Mouse (Mus musculus): ENCODE data around the gene Tmem91. TPM values are rescaled to one million over a fixed set of nuclear protein-coding genes. Genes with fewer than 3 reads are reported as not detected.

Gene Tmem91
- polyA plus RNA-seq, 1 experiment from 2014 or later = 129 TPM

DNA sequence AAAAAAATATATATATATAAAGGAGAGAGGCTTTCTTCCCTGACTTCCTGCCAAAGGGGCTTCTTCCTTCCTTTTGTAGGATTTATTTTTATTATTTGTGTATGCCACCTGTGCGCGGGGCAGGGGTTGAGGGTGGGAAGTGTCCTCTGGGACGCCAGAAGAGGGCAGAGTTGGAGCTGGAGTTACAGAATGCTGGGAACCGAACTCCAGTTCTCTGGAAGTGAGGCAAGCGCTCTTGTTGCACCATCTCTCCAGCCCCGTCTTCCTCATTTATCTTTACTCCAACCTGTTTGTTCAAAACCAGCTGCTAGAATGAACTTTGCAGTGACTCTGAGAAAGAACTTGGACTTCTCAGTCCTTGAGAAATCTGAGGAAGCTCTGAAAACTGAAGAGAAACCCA, 5.0 kb upstream of the Tmem91 start:
- Histone ChIP-seq H3K4me2 (ENCODE audit: low read length) (peak overlapping the region; percentile 59), H3K9ac (ENCODE audit: low read depth, low read length) (peak overlapping the region; percentile 77), H3K4me3 (ENCODE audit: low read length) (peak overlapping the region; percentile 77), H3K4me1 (ENCODE audit: control insufficient read depth, insufficient read depth, low read depth, low read length) (peaks cover 16% of the 10 kb centered on the region), H3K9me3 (ENCODE audit: control insufficient read depth, low read length) (no peaks in the 10 kb centered on the region), H3K27ac (ENCODE audit: low read depth, low read length) (peak overlapping the region; percentile 98), H3K27me3 (replicated peaks; ENCODE audit: control insufficient read depth, insufficient read depth, low read length) (peaks cover 2% of the 10 kb centered on the region; the same call in 1 of the 2 replicates), H3K36me3 (ENCODE audit: control insufficient read depth, insufficient read depth, low read length) (peaks cover 2% of the 10 kb centered on the region; the same call in 1 of the 2 replicates)
- no peak for ATAC-seq
- 7% methylated on average over 6 of the region's 6 CpGs for WGBS

DNA sequence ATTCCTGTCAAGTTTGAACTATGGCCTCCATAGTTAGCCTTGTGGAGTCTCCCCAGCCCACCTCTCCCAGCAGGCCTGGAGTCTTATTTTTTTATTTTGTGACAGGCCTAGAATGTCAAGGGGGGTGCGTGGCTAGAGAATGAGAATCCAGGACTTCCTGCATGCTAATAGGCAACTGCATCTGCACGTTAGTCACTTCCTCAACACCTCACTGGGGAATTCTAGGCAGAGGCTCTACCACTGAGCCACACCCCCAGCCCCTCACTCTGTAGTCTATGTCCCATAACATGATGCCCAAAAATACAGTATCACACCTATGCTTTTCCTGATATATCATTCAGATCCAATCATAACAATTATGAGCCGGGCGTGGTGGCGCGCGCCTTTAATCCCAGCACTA, 2.0 kb upstream of the Tmem91 start:
- Histone ChIP-seq H3K4me3 (ENCODE audit: low read length) (no peak overlapping the region), H3K27ac (ENCODE audit: low read depth, low read length) (peak overlapping the region; percentile 65), H3K4me1 (ENCODE audit: control insufficient read depth, insufficient read depth, low read depth, low read length) (peaks cover 13% of the 10 kb centered on the region), H3K4me2 (ENCODE audit: low read length) (no peak overlapping the region), H3K9ac (ENCODE audit: low read depth, low read length) (no peak overlapping the region), H3K9me3 (ENCODE audit: control insufficient read depth, low read length) (no peaks in the 10 kb centered on the region), H3K36me3 (ENCODE audit: control insufficient read depth, insufficient read depth, low read length) (no peaks in the 10 kb centered on the region), H3K27me3 (replicated peaks; ENCODE audit: control insufficient read depth, insufficient read depth, low read length) (peaks cover 9% of the 10 kb centered on the region)
- ATAC-seq = no peak
- WGBS = 85% methylated on average over 7 of the region's 7 CpGs

DNA sequence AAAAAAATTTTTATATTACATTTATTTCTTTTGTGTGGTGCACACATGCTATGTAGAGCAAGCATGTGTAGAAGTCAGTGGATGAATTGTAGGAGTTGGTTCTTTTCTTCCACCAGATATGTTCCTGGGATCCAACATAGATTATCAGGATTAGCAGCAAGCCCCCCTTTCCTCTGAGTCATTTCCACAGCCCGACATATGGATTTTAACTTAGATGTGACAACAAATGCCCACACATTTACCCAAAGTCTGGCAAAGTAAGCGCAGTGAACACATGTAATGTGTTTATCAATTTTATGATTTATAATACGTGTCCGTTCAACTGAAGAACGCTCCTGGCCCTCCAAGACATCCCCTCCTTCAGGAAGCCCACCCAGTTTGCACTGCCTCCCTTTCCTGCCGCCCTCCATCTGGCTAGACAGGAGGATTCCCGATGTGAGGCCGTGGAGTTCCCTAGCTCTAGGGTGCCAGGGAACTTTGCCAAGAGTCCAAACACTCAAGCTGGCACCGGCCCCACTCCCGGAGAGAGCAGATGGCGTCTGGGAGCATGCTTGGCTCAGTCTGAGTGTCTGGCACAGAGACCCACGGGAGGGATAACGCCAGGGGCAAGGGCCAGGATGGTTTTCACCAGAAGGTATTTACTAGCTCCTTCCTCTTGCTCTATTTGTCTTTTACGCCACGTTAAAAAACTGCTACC, 1.3 kb upstream of the Tmem91 start:
- Histone ChIP-seq H3K4me3 (ENCODE audit: low read length) (no peak overlapping the region), H3K9me3 (ENCODE audit: control insufficient read depth, low read length) (no peaks in the 10 kb centered on the region), H3K4me1 (ENCODE audit: control insufficient read depth, insufficient read depth, low read depth, low read length) (peaks cover 9% of the 10 kb centered on the region), H3K27ac (ENCODE audit: low read depth, low read length) (peak overlapping the region; percentile 65), H3K27me3 (replicated peaks; ENCODE audit: control insufficient read depth, insufficient read depth, low read length) (peaks cover 9% of the 10 kb centered on the region), H3K36me3 (ENCODE audit: control insufficient read depth, insufficient read depth, low read length) (no peaks in the 10 kb centered on the region), H3K4me2 (ENCODE audit: low read length) (peak overlapping the region; percentile 17; the same call in 1 of the 2 replicates), H3K9ac (ENCODE audit: low read depth, low read length) (no peak overlapping the region; the same call in 1 of the 2 replicates)
- ATAC-seq = peak; percentile 46
- 32% methylated on average over 15 of the region's 15 CpGs for WGBS

DNA sequence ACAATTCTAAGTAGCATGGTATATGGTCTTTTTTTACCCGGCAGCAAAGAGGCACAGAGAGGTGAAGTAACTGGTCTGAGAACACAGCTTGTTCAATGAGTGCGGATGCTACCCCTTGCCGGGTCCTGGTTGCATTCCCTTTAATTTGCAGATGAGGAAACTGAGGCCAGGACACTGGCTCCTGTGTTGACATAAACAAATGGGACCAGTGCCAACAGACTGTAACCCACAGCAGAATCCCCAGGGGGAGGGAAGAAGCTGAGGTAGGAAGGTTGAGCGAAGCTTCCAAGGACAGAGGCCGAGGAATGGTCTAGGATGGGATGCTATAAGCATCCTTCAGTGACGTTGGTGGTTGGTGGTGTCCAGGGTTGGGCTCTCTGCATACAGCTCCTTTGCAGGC, 439 bp upstream of the Tmem91 start:
- Histone ChIP-seq H3K36me3 (ENCODE audit: control insufficient read depth, insufficient read depth, low read length) (no peaks in the 10 kb centered on the region), H3K4me1 (ENCODE audit: control insufficient read depth, insufficient read depth, low read depth, low read length) (peaks cover 9% of the 10 kb centered on the region), H3K4me3 (ENCODE audit: low read length) (peak overlapping the region; percentile 41), H3K27me3 (replicated peaks; ENCODE audit: control insufficient read depth, insufficient read depth, low read length) (peaks cover 9% of the 10 kb centered on the region), H3K4me2 (ENCODE audit: low read length) (peak overlapping the region; percentile 47), H3K9me3 (ENCODE audit: control insufficient read depth, low read length) (no peaks in the 10 kb centered on the region), H3K27ac (ENCODE audit: low read depth, low read length) (no peak overlapping the region), H3K9ac (ENCODE audit: low read depth, low read length) (peak overlapping the region; percentile 50)
- peak; percentile 10; the same call in 1 of the 2 replicates for ATAC-seq
- WGBS = 44% methylated on average over 6 of the region's 6 CpGs

DNA sequence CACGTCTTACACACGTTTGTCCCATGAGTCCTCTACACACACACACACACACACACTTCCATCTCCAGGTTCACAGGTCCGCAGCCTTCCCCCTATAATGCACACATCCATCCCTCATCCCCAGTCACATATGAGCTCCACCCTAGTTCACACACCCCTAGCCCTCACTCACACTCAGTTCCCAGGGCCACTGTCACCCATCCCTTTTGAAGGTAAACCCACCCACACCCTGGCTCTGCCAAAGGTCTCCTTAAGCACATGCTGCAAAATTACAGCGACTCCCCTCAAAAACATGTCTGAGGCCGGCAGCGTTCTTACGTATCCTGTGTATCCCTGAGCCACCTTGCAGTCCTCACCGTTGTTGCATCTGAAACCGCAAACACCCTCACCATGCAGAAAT, 669 bp downstream of the Tmem91 start:
- H3K4me2 ChIP-seq (ENCODE audit: low read length) = peak overlapping the region; percentile 47
- WGBS = 27% methylated on average over 9 of the region's 9 CpGs
- peak; percentile 12; the same call in 1 of the 2 replicates for ATAC-seq
- no peaks in the 10 kb centered on the region; the same call in 1 of the 2 replicates for H3K36me3 ChIP-seq (ENCODE audit: control insufficient read depth, insufficient read depth, low read length)
- H3K9ac ChIP-seq (ENCODE audit: low read depth, low read length) = peak overlapping the region; percentile 50
- H3K4me3 ChIP-seq (ENCODE audit: low read length) = peak overlapping the region; percentile 41
- peaks cover 9% of the 10 kb centered on the region for H3K27me3 ChIP-seq (replicated peaks; ENCODE audit: control insufficient read depth, insufficient read depth, low read length)
- H3K27ac ChIP-seq (ENCODE audit: low read depth, low read length) = 0 out of 2 replicates have a peak overlapping the region, but pooled peaks have one; percentile 17
- no peaks in the 10 kb centered on the region for H3K9me3 ChIP-seq (ENCODE audit: control insufficient read depth, low read length)
- H3K4me1 ChIP-seq (ENCODE audit: control insufficient read depth, insufficient read depth, low read depth, low read length) = peaks cover 4% of the 10 kb centered on the region; the same call in 1 of the 2 replicates

DNA sequence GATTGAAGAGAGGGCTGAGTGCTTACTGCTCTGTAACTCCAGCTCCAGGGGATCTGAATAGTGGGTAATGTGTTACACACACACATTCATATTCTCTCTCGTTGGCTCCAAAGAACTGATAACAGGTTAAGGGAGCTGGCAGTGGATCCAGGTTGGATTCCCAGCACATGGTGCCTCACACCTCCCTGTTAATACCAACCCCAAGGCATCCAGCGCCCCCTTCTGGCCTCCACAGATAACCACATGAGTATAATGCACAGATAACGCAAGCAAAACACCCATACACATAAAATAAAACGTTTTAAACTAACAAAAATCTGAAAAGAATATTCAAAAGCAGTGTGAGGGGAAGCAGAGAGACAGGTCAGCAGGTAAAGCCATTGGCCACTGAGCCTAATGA, 2.5 kb downstream of the Tmem91 start:
- H3K9ac ChIP-seq (ENCODE audit: low read depth, low read length) = no peak overlapping the region
- H3K4me2 ChIP-seq (ENCODE audit: low read length) = no peak overlapping the region
- H3K9me3 ChIP-seq (ENCODE audit: control insufficient read depth, low read length) = no peaks in the 10 kb centered on the region
- peaks cover 7% of the 10 kb centered on the region for H3K36me3 ChIP-seq (ENCODE audit: control insufficient read depth, insufficient read depth, low read length)
- H3K27ac ChIP-seq (ENCODE audit: low read depth, low read length) = no peak overlapping the region
- peaks cover 7% of the 10 kb centered on the region; the same call in 1 of the 2 replicates for H3K27me3 ChIP-seq (replicated peaks; ENCODE audit: control insufficient read depth, insufficient read depth, low read length)
- H3K4me3 ChIP-seq (ENCODE audit: low read length) = no peak overlapping the region
- no peak for ATAC-seq
- 62% methylated on average over 4 of the region's 4 CpGs for WGBS
- H3K4me1 ChIP-seq (ENCODE audit: control insufficient read depth, insufficient read depth, low read depth, low read length) = peaks cover 4% of the 10 kb centered on the region; the same call in 1 of the 2 replicates

DNA sequence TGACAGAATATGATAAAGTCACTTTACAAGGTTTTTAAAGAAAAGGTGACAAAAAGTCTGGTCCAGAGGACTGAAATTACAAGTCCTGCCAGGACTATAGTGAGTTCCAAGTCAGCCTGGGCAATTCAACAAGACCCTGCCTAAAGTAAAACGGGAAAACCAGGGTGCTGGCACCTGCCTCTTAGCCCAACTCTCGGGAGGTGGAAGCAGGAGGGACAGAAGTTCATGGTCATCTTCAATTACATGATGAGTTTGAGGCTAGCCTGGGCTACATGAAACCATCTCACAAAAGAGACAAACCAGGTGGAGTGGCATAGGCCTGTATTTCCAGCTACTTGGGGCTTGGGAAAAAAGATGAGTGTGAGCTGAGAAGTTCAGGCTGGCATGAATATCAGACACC, 3.3 kb downstream of the Tmem91 start:
- H3K4me1 ChIP-seq (ENCODE audit: control insufficient read depth, insufficient read depth, low read depth, low read length) = peaks cover 4% of the 10 kb centered on the region; the same call in 1 of the 2 replicates
- H3K9ac ChIP-seq (ENCODE audit: low read depth, low read length) = no peak overlapping the region
- 79% methylated on average over 2 of the region's 2 CpGs for WGBS
- no peak overlapping the region for H3K4me2 ChIP-seq (ENCODE audit: low read length)
- no peak overlapping the region for H3K27ac ChIP-seq (ENCODE audit: low read depth, low read length)
- H3K4me3 ChIP-seq (ENCODE audit: low read length) = no peak overlapping the region
- ATAC-seq = no peak
- H3K27me3 ChIP-seq (replicated peaks; ENCODE audit: control insufficient read depth, insufficient read depth, low read length) = peaks cover 7% of the 10 kb centered on the region; the same call in 1 of the 2 replicates
- H3K36me3 ChIP-seq (ENCODE audit: control insufficient read depth, insufficient read depth, low read length) = peaks cover 7% of the 10 kb centered on the region
- H3K9me3 ChIP-seq (ENCODE audit: control insufficient read depth, low read length) = no peaks in the 10 kb centered on the region

DNA sequence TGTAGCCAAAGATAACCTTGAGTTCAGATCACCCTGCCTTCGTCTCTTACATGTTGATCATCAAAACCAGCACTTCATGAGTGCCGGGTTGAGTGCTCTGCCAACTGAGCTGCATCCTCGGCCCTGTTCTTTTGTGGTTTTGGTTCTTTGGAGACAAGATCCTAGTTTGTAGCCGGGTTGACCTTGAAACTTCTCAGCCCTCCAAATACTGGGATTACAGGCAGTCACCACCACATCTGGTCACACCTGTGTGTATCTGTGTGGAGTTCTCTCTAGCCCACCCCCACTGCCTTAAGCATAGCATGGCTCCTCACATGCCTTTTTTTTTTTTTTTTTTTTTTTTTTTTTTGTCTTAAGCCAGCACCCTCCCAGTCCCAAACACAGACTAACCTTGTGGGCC, 4.9 kb downstream of the Tmem91 start:
- Histone ChIP-seq H3K9me3 (ENCODE audit: control insufficient read depth, low read length) (no peaks in the 10 kb centered on the region), H3K27ac (ENCODE audit: low read depth, low read length) (no peak overlapping the region), H3K4me3 (ENCODE audit: low read length) (no peak overlapping the region), H3K27me3 (replicated peaks; ENCODE audit: control insufficient read depth, insufficient read depth, low read length) (peaks cover 7% of the 10 kb centered on the region; the same call in 1 of the 2 replicates), H3K4me1 (ENCODE audit: control insufficient read depth, insufficient read depth, low read depth, low read length) (no peaks in the 10 kb centered on the region), H3K36me3 (ENCODE audit: control insufficient read depth, insufficient read depth, low read length) (peaks cover 14% of the 10 kb centered on the region), H3K4me2 (ENCODE audit: low read length) (no peak overlapping the region), H3K9ac (ENCODE audit: low read depth, low read length) (no peak overlapping the region)
- WGBS = 95% methylated on average over 4 of the region's 4 CpGs
- ATAC-seq = no peak

DNA sequence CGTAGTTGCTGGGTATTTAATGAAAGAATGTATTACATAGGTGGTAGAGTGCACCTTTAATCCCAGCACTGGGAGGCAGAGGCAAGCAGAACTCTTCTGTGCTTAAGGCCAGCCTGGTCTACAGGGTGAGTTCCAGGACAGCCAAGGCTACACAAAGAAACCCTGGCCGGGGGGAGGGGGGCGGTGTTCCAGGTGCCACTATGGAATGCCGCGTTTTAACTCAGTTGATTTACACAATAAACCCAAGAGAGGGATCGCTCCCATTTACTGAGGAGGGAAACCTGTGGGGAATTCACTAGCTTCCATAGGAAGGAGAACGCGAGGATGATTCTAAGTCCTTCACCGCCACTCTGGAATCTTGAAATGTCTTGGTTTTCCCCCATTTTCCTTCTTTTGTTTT, 5.3 kb downstream of the Tmem91 start:
- no peak overlapping the region for H3K27ac ChIP-seq (ENCODE audit: low read depth, low read length)
- H3K4me1 ChIP-seq (ENCODE audit: control insufficient read depth, insufficient read depth, low read depth, low read length) = no peaks in the 10 kb centered on the region
- H3K27me3 ChIP-seq (replicated peaks; ENCODE audit: control insufficient read depth, insufficient read depth, low read length) = peaks cover 7% of the 10 kb centered on the region; the same call in 1 of the 2 replicates
- no peaks in the 10 kb centered on the region for H3K9me3 ChIP-seq (ENCODE audit: control insufficient read depth, low read length)
- no peak overlapping the region for H3K4me2 ChIP-seq (ENCODE audit: low read length)
- peaks cover 15% of the 10 kb centered on the region for H3K36me3 ChIP-seq (ENCODE audit: control insufficient read depth, insufficient read depth, low read length)
- ATAC-seq = no peak
- no peak overlapping the region for H3K9ac ChIP-seq (ENCODE audit: low read depth, low read length)
- WGBS = 80% methylated on average over 9 of the region's 9 CpGs
- H3K4me3 ChIP-seq (ENCODE audit: low read length) = no peak overlapping the region
